Mouse (Mus musculus) heart, adult 2 months (tissue): ENCODE data around the gene Zdhhc17. TPM values are rescaled to one million over a fixed set of nuclear protein-coding genes. Genes with fewer than 3 reads are reported as not detected.

Source experiments
- DNase-seq, 2 experiments: peaks; one replicate each; pipeline ENCODE4 v3.0.0; 2021
- H3K27ac ChIP-seq: fragments of 200-600 bp; 2 replicates; pipeline ENCODE4 v1.8.1; 2022
- H3K27me3 ChIP-seq: fragments of 200-500 bp; 2 replicates; pipeline ENCODE4 v1.6.1; 2012; ENCODE audit warnings: mild to moderate bottlenecking, low read length, inconsistent platforms, mixed read lengths; ENCODE audit not compliant: control insufficient read depth, insufficient read depth
- H3K36me3 ChIP-seq: fragments of 200-500 bp; 2 replicates; pipeline ENCODE4 v1.6.1; 2012; ENCODE audit warnings: low read length, inconsistent platforms; ENCODE audit not compliant: control insufficient read depth, insufficient read depth
- H3K4me1 ChIP-seq: fragments of 200-500 bp; 2 replicates; pipeline ENCODE4 v1.6.1; 2011; ENCODE audit warnings: low read length; ENCODE audit not compliant: control insufficient read depth, insufficient read depth
- H3K4me3 ChIP-seq: fragments of 200-600 bp; 2 replicates; pipeline ENCODE4 v1.8.1; 2022
- H3K79me2 ChIP-seq: fragments of 200-500 bp; replicated peaks from 2 replicates; pipeline ENCODE4 v1.6.1; 2012; ENCODE audit warnings: mild to moderate bottlenecking, inconsistent platforms, low read length, moderate library complexity, mixed read lengths; ENCODE audit not compliant: control insufficient read depth, insufficient read depth
- H3K9ac ChIP-seq: fragments of 200-500 bp; 2 replicates; pipeline ENCODE4 v1.6.1; 2012; ENCODE audit warnings: low read depth, mild to moderate bottlenecking, control low read depth, inconsistent platforms, low read length, mixed read lengths
- CTCF ChIP-seq: fragments of 200-600 bp; IDR thresholded peaks from 2 replicates; pipeline ENCODE4 v1.8.1; 2022; ENCODE audit warnings: antibody characterized with exemption, mild to moderate bottlenecking, moderate library complexity
- EP300 ChIP-seq: fragments of 200-500 bp; IDR thresholded peaks from 2 replicates; pipeline ENCODE4 v1.6.1; 2011; ENCODE audit warnings: low read depth, low read length, control low read depth; ENCODE audit not compliant: insufficient read depth
- POLR2A ChIP-seq: fragments of 200-500 bp; IDR thresholded peaks from 2 replicates; pipeline ENCODE4 v1.6.1; 2011; ENCODE audit warnings: mild to moderate bottlenecking, low read depth, low read length, control low read depth; ENCODE audit not compliant: insufficient read depth
- WGBS: fragments of 180-500 bp; shearing (Covaris S2); methylation state at CpG from one replicate; pipeline ENCODE4 v1.1.7; 2018; 5-methylcytosine and 5-hydroxymethylcytosine counted together
- intact Hi-C: fragments of 180-260 bp; cut with DNase I; formaldehyde crosslinking; loops from one replicate; pipeline ENCODE4 v1.15.1; 2025
- polyA plus RNA-seq: library from polyadenylated mRNA; depleted of rRNA; stranded (reverse); fragments of >200 nt; gene quantifications from 2 replicates; pipeline ENCODE4 v1.2.3, GENCODE M21; 2012
- total RNA-seq, 2 experiments: library from RNA; stranded (reverse); gene quantifications; 2 replicates each; pipeline ENCODE4 v1.2.3; 2021

The Zdhhc17 gene
- total and polyA plus RNA-seq, 3 experiments = 19.0 to 27.6 (median 20.5) TPM

GRCm38 (mm10) chr10:110922612-110923011, 87.3 kb downstream of the Zdhhc17 start:
- peaks cover 3% of the 10 kb centered on the region for H3K79me2 ChIP-seq
- H3K36me3 ChIP-seq = no peaks in the 10 kb centered on the region
- peaks cover 9% of the 10 kb centered on the region for H3K4me1 ChIP-seq
- WGBS = 60% methylated on average over 9 of the region's 9 CpGs
- intact Hi-C loops = no loop called here
- H3K27ac ChIP-seq = no peak overlapping the region
- H3K4me3 ChIP-seq = no peak overlapping the region
- no peak overlapping the region for H3K9ac ChIP-seq
- TF ChIP-seq POLR2A = no peak
- no peak for TF ChIP-seq EP300
- no peak for TF ChIP-seq CTCF
- H3K27me3 ChIP-seq = no peaks in the 10 kb centered on the region
- DNase-seq = no peak

- 69% methylated on average over 3 of the region's 3 CpGs for WGBS
- Histone ChIP-seq H3K27me3 (no peaks in the 10 kb centered on the region), H3K9ac (no peak overlapping the region; the same call in 1 of the 2 replicates), H3K36me3 (no peaks in the 10 kb centered on the region), H3K27ac (no peak overlapping the region), H3K4me3 (no peak overlapping the region), H3K79me2 (peaks cover 3% of the 10 kb centered on the region), H3K4me1 (peaks cover 8% of the 10 kb centered on the region)
- TF ChIP-seq POLR2A (no peak), CTCF (no peak), EP300 (no peak)
- no peak for DNase-seq
- intact Hi-C loops = no loop called here
Observed at GRCm38 (mm10) chr10:110921890-110922289, 88.0 kb downstream of the Zdhhc17 start.

- intact Hi-C loops = no loop called here
- peaks cover 5% of the 10 kb centered on the region for H3K4me1 ChIP-seq
- WGBS = 2% methylated on average over 15 of the region's 15 CpGs
Observed at GRCm38 (mm10) chr10:110920368-110920950, 89.5 kb downstream of the Zdhhc17 start.

GRCm38 (mm10) chr10:110919531-110920343, 90.2 kb downstream of the Zdhhc17 start, which contains the start of gene Csrp2:
Gene Csrp2, plus strand, starts transcription at chr10:110919789.
- Histone ChIP-seq H3K9ac (peak within 1 kb of the TSS; percentile 74), H3K27me3 (no peaks in the 10 kb centered on the region), H3K4me1 (peaks cover 4% of the 10 kb centered on the region), H3K4me3 (peak within 1 kb of the TSS; percentile 80), H3K27ac (peak within 1 kb of the TSS; percentile 88), H3K36me3 (no peaks in the 10 kb centered on the region), H3K79me2 (peaks cover 3% of the 10 kb centered on the region)
- DNase-seq = peak; percentile 94 to 95
- intact Hi-C loops = loop anchor here (5.0 kb wide), 1 partner anchor 37 kb away; no protein-coding TSS in a partner anchor
- no peak for TF ChIP-seq CTCF
- peak; percentile 91 for TF ChIP-seq POLR2A
- peak; percentile 44; the same call in 1 of the 2 replicates for TF ChIP-seq EP300
- WGBS = 1% methylated on average over 64 of the region's 67 CpGs

More at GRCm38 (mm10) chr10:110920368-110920950, 89.5 kb downstream of the Zdhhc17 start:
- peaks cover 3% of the 10 kb centered on the region for H3K79me2 ChIP-seq
- no peak for DNase-seq
- no peaks in the 10 kb centered on the region for H3K36me3 ChIP-seq
- no peaks in the 10 kb centered on the region for H3K27me3 ChIP-seq
- H3K9ac ChIP-seq = peak overlapping the region; percentile 70
- H3K4me3 ChIP-seq = peak overlapping the region; percentile 80
- TF ChIP-seq EP300 (no peak), CTCF (no peak), POLR2A (no peak)
- peak overlapping the region; percentile 88 for H3K27ac ChIP-seq

- Histone ChIP-seq H3K36me3 (no peaks in the 10 kb centered on the region), H3K27ac (peak overlapping the region; percentile 88), H3K4me3 (peak overlapping the region; percentile 80; the same call in 1 of the 2 replicates), H3K9ac (no peak overlapping the region), H3K4me1 (peaks cover 4% of the 10 kb centered on the region), H3K27me3 (no peaks in the 10 kb centered on the region), H3K79me2 (peaks cover 3% of the 10 kb centered on the region)
- intact Hi-C loops = loop anchor here (5.0 kb wide), 1 partner anchor 36 kb away; no protein-coding TSS in a partner anchor
- WGBS = 45% methylated on average over 26 of the region's 26 CpGs
- peak in 1 of 2 experiments; percentile 42 for DNase-seq
- TF ChIP-seq POLR2A = no peak
- TF ChIP-seq CTCF = no peak
- no peak for TF ChIP-seq EP300
Observed at GRCm38 (mm10) chr10:110918414-110919391, 91.2 kb downstream of the Zdhhc17 start.
